Mouse (Mus musculus): ENCODE results near the gene Rims3. TPM values are rescaled to one million over a fixed set of nuclear protein-coding genes. Genes with fewer than 3 reads are reported as not detected.

The Rims3 gene
- total and polyA plus RNA-seq, 2 experiments, result 0.65 TPM

GRCm38 (mm10) chr4:120815622-120816334, 38.8 kb upstream of the Rims3 start:
- Histone ChIP-seq H3K79me2 (ENCODE audit: control insufficient read depth, insufficient read depth, low read length) (peaks cover 32% of the 10 kb centered on the region; the same call in 1 of the 2 replicates), H3K27ac (replicated peaks; ENCODE audit: insufficient read depth, low read depth, low read length) (peak overlapping the region; percentile 96), H3K27me3 (ENCODE audit: control insufficient read depth, insufficient read depth, low read length) (no peaks in the 10 kb centered on the region), H3K4me1 (ENCODE audit: control insufficient read depth, insufficient read depth, low read length) (peaks cover 28% of the 10 kb centered on the region), H3K4me3 (ENCODE audit: insufficient read depth, low read depth, low read length) (peak overlapping the region; percentile 46), H3K9ac (ENCODE audit: low read depth, low read length) (peak overlapping the region; percentile 91), H3K36me3 (ENCODE audit: control insufficient read depth, insufficient read depth, low read length) (no peaks in the 10 kb centered on the region)
- TF ChIP-seq CTCF (IDR thresholded peaks at IDR 0.05; ENCODE audit: low read depth, low read length) (no peak), POLR2A (IDR thresholded peaks at IDR 0.05; ENCODE audit: extremely low read depth, insufficient read depth, low read length) (peak; percentile 59; the same call in 1 of the 2 replicates)
- WGBS, result 3% methylated on average over 10 of the region's 10 CpGs
- peak; percentile 99 for DNase-seq (ENCODE audit: extremely low read depth, low read depth, low spot score)

GRCm38 (mm10) chr4:120817002-120817774, 37.4 kb upstream of the Rims3 start:
- WGBS, result 8% methylated on average over 3 of the region's 3 CpGs
- Histone ChIP-seq H3K4me3 (ENCODE audit: insufficient read depth, low read depth, low read length) (no peak overlapping the region), H3K27me3 (ENCODE audit: control insufficient read depth, insufficient read depth, low read length) (no peaks in the 10 kb centered on the region), H3K79me2 (ENCODE audit: control insufficient read depth, insufficient read depth, low read length) (peaks cover 26% of the 10 kb centered on the region; the same call in 1 of the 2 replicates), H3K27ac (replicated peaks; ENCODE audit: insufficient read depth, low read depth, low read length) (peak overlapping the region; percentile 87), H3K9ac (ENCODE audit: low read depth, low read length) (no peak overlapping the region), H3K36me3 (ENCODE audit: control insufficient read depth, insufficient read depth, low read length) (no peaks in the 10 kb centered on the region), H3K4me1 (ENCODE audit: control insufficient read depth, insufficient read depth, low read length) (peaks cover 26% of the 10 kb centered on the region)
- peak; percentile 66 for DNase-seq (ENCODE audit: extremely low read depth, low read depth, low spot score)
- no peak for TF ChIP-seq CTCF (IDR thresholded peaks at IDR 0.05; ENCODE audit: low read depth, low read length)
- TF ChIP-seq POLR2A (IDR thresholded peaks at IDR 0.05; ENCODE audit: extremely low read depth, insufficient read depth, low read length), result no peak

- H3K9ac ChIP-seq (ENCODE audit: low read depth, low read length), result no peak overlapping the region
- H3K36me3 ChIP-seq (ENCODE audit: control insufficient read depth, insufficient read depth, low read length), result no peaks in the 10 kb centered on the region
- peaks cover 24% of the 10 kb centered on the region for H3K4me1 ChIP-seq (ENCODE audit: control insufficient read depth, insufficient read depth, low read length)
- no peak overlapping the region for H3K4me3 ChIP-seq (ENCODE audit: insufficient read depth, low read depth, low read length)
- DNase-seq (ENCODE audit: extremely low read depth, low read depth, low spot score), result no peak
- no peak for TF ChIP-seq POLR2A (IDR thresholded peaks at IDR 0.05; ENCODE audit: extremely low read depth, insufficient read depth, low read length)
- no peak for TF ChIP-seq CTCF (IDR thresholded peaks at IDR 0.05; ENCODE audit: low read depth, low read length)
- H3K27me3 ChIP-seq (ENCODE audit: control insufficient read depth, insufficient read depth, low read length), result no peaks in the 10 kb centered on the region
- H3K27ac ChIP-seq (replicated peaks; ENCODE audit: insufficient read depth, low read depth, low read length), result 0 out of 2 replicates have a peak overlapping the region, but pooled peaks have one; percentile 7
- 62% methylated on average over 2 of the region's 2 CpGs for WGBS
- peaks cover 22% of the 10 kb centered on the region; the same call in 1 of the 2 replicates for H3K79me2 ChIP-seq (ENCODE audit: control insufficient read depth, insufficient read depth, low read length)
Measured at GRCm38 (mm10) chr4:120817951-120818350, 36.7 kb upstream of the Rims3 start.

GRCm38 (mm10) chr4:120819296-120819695, 35.3 kb upstream of the Rims3 start:
- 66% methylated on average over 1 of the region's 1 CpGs for WGBS
- no peak overlapping the region for H3K27ac ChIP-seq (replicated peaks; ENCODE audit: insufficient read depth, low read depth, low read length)
- no peaks in the 10 kb centered on the region for H3K27me3 ChIP-seq (ENCODE audit: control insufficient read depth, insufficient read depth, low read length)
- DNase-seq (ENCODE audit: extremely low read depth, low read depth, low spot score), result no peak
- peaks cover 32% of the 10 kb centered on the region for H3K4me1 ChIP-seq (ENCODE audit: control insufficient read depth, insufficient read depth, low read length)
- H3K79me2 ChIP-seq (ENCODE audit: control insufficient read depth, insufficient read depth, low read length), result peaks cover 33% of the 10 kb centered on the region; the same call in 1 of the 2 replicates
- H3K36me3 ChIP-seq (ENCODE audit: control insufficient read depth, insufficient read depth, low read length), result no peaks in the 10 kb centered on the region
- no peak overlapping the region for H3K9ac ChIP-seq (ENCODE audit: low read depth, low read length)
- H3K4me3 ChIP-seq (ENCODE audit: insufficient read depth, low read depth, low read length), result no peak overlapping the region
- TF ChIP-seq CTCF (IDR thresholded peaks at IDR 0.05; ENCODE audit: low read depth, low read length) (no peak), POLR2A (IDR thresholded peaks at IDR 0.05; ENCODE audit: extremely low read depth, insufficient read depth, low read length) (no peak)

- 97% methylated on average over 2 of the region's 2 CpGs for WGBS
- H3K9ac ChIP-seq (ENCODE audit: low read depth, low read length), result no peak overlapping the region
- H3K27ac ChIP-seq (replicated peaks; ENCODE audit: insufficient read depth, low read depth, low read length), result no peak overlapping the region
- no peaks in the 10 kb centered on the region for H3K27me3 ChIP-seq (ENCODE audit: control insufficient read depth, insufficient read depth, low read length)
- no peak for TF ChIP-seq POLR2A (IDR thresholded peaks at IDR 0.05; ENCODE audit: extremely low read depth, insufficient read depth, low read length)
- no peak for TF ChIP-seq CTCF (IDR thresholded peaks at IDR 0.05; ENCODE audit: low read depth, low read length)
- peaks cover 34% of the 10 kb centered on the region for H3K4me1 ChIP-seq (ENCODE audit: control insufficient read depth, insufficient read depth, low read length)
- H3K36me3 ChIP-seq (ENCODE audit: control insufficient read depth, insufficient read depth, low read length), result no peaks in the 10 kb centered on the region
- H3K79me2 ChIP-seq (ENCODE audit: control insufficient read depth, insufficient read depth, low read length), result peaks cover 36% of the 10 kb centered on the region; the same call in 1 of the 2 replicates
- no peak overlapping the region for H3K4me3 ChIP-seq (ENCODE audit: insufficient read depth, low read depth, low read length)
- DNase-seq (ENCODE audit: extremely low read depth, low read depth, low spot score), result no peak
Measured at GRCm38 (mm10) chr4:120819871-120820270, 34.7 kb upstream of the Rims3 start.
